Mouse (Mus musculus) B cell, adult 62 days (primary cell): ENCODE results near the gene Narf. TPM values are rescaled to one million over a fixed set of nuclear protein-coding genes. Genes with fewer than 3 reads are reported as not detected.

Source experiments
- total RNA-seq: library from RNA; stranded (reverse); gene quantifications from 4 replicates; pipeline ENCODE4 v1.2.4, GENCODE M21; 2023

Gene Narf
- 39.7 to 49.5 TPM (median 45.0 TPM) in 4 replicates for total RNA-seq

DNA sequence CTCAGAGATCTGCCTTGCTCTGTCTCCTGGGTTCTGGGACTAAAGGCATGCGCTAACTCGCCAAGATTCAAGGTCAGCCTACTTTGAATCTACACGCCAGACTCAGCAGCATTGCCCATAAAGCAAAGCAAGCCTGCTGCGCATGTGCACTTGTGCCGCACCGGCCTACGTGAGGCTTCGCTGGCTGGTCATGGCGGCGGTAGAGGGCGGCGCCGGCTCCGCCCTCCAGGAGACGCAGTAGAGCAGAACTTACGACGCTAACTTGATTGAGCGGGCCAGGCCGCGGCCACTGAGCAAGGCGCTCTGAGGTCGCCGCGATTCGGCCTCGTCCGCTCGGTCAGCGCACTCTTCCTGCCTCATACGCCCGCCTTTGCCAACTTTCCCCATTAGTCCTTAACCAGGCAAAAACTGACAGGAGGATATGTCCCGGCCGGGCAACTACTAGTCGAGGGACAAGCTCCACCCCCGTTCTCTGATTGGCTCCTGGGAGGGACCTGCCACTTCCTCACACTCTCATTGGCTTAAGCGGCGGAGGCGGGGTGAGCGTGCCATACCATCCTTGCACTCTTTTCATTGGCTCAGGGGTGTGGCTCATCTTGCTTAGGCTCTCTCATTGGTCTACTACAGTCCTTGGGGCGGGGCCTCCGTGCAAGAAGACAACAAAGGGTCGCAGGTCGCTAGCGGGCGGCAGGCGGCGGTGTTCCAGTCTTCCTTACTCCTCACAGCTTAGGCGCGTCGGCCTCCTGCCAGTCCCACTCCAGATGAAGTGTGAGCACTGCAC is at the start of gene Narf:
Gene Narf, plus strand, starts transcription at position 690 of the 781 bp plus-strand sequence.

DNA sequence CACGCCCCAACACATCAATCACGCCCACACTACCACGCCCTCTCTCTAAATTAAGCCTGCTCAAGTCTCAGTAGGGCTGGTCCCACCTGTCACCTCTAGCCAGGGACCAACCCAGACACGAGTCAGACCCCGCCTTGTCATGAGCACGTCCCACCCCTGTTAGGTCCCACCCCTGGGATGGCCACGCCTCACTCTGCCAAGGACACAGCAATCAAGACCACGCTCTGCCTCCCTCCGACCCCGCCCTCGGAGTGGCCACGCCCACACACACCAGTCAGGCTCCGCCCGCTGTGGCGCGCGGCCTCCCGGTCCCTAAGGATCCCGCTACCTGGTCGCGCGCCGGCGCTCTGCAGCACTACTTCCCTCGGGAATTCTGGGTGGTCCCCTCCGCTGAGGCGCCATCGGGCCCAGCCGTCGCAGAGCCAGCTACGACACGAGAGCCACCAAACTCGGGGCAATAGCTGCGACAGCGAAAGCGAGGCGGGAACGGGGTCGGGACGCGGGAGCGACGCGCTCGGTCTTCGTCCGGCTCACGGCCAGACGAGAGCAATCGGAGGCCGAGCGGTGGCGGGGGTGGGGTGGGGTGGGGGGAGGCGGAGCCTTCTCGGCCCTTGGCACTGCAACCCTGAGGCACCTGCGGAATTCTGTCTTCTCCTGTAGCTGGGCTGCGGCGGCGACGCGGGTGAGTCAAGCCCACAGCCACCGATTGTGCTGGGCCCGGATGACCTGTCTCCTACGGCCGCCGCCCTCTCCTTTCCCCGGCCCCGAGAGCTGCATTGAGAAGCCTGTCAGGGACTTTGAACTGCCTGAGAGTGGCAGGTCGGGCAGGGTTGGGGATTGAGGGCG is 32.7 kb upstream of the Narf start, which contains the start of the genes Hexdc and Ogfod3:
Gene Hexdc, plus strand, starts transcription at position 273 of the 846 bp plus-strand sequence.
Gene Ogfod3, minus strand, starts transcription at position 551 of the 846 bp plus-strand sequence.

DNA sequence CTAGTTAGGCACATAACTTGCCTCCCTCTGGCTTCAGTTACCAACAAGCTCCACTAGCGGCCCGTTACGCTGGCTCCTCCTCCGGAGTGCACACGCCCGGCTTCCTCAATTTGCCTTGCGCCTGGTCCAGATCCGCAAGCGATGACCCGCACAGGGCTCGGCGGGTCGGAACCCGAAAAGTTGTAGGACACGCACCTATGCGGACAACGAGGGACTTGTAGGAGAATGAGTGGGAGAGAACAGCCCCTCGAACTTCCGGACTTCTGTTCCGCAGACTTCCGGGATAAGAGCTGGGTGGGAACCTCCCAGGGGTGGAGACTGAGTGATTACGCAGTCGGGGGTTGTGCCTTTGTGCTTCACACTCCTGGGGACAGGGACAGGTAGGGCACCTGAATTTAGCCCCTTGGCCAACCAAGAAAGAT is 8.0 kb upstream of the Narf start, which contains the start of gene Cybc1:
Gene Cybc1, minus strand, starts transcription at position 305 of the 422 bp plus-strand sequence.

DNA sequence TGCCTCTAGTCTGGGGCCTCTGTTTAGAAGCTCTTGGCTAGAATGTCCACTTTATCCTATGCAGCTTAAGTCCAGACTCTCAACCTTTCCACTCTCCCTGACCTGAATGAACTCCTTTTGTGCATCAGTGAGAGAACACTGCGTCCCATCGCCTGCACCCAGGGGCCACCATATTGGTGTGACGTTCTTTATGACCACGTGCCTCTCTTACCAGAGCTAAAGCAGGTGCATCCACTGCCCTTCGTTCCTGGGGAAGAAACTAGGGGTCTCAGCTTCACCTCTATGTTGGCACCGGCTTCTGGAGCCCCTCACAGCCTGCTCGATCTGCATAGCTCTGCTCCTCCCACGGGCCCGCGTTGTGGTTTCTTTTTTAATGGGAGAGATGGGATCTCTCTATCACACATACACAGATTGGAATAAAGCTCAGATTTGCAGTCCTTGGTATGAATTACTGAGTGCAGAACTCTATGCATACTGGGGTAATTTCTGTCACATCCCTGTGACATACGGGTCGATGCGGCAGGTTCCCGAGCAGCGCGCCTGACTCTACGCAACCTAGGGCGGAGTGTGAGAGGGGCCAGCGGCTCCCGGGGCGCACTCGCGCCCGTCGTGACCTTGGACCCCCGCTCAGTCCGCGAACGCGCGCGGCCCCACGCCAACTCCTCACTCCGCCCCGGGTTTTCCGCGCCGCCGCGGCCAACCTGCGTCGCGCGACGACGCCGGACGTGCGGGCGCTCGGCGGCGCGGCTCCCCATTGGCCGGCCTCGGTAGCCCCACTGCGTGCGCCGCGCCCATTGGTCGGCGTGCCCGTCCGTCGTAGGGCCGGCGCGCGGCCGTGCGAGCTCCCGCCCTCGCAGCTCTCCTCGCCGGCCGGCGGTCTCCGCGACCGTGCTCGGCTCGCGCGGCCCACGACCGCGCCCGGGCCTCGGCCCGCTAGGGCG is 22.4 kb downstream of the Narf start, which contains the start of gene Foxk2:
Gene Foxk2, plus strand, starts transcription at position 831 of the 941 bp plus-strand sequence.

Other genes with a start within 250 kb of the Narf start
- gene Csnk1d, start 245.9 kb upstream of the Narf start, total RNA-seq = 132 to 152 TPM (median 140 TPM) in 4 replicates
- 5.7 to 8.3 TPM (median 7.3 TPM) in 4 replicates for gene Cd7, start 197.8 kb upstream of the Narf start, total RNA-seq
- gene Sectm1b, start 173.7 kb upstream of the Narf start, total RNA-seq = not detected in 4 replicates
- gene Sectm1a, start 156.0 kb upstream of the Narf start, total RNA-seq = not detected in 4 replicates
- gene Tex19.2, start 118.6 kb upstream of the Narf start, total RNA-seq = not detected in 4 replicates
- gene Tex19.1, start 91.1 kb upstream of the Narf start, total RNA-seq = not detected in 4 replicates
- gene Uts2r, start 77.0 kb upstream of the Narf start, total RNA-seq = not detected in 4 replicates
- 14.1 to 17.5 TPM (median 15.9 TPM) in 4 replicates for gene Hexdc, start 32.8 kb upstream of the Narf start, total RNA-seq
- 8.8 to 11.3 TPM (median 9.1 TPM) in 4 replicates for gene Ogfod3, start 32.5 kb upstream of the Narf start, total RNA-seq
- gene Cybc1, start 7.9 kb upstream of the Narf start, total RNA-seq = 95.7 to 109 TPM (median 107 TPM) in 4 replicates
- 37.7 to 47.8 TPM (median 40.8 TPM) in 4 replicates for gene Foxk2, start 22.7 kb downstream of the Narf start, total RNA-seq
- gene Wdr45b, start 117.2 kb downstream of the Narf start, total RNA-seq = 51.8 to 67.6 TPM (median 56.9 TPM) in 4 replicates
- not detected in 4 replicates for gene Rab40b, start 151.0 kb downstream of the Narf start, total RNA-seq
- gene Fn3krp, start 184.1 kb downstream of the Narf start, total RNA-seq = 5.4 to 7.2 TPM (median 5.8 TPM) in 4 replicates
- gene Fn3k, start 197.7 kb downstream of the Narf start, total RNA-seq = 0.15 to 0.72 TPM in 2 of 4 replicates, not detected in the others
- gene Tbcd, start 214.7 kb downstream of the Narf start, total RNA-seq = 33.2 to 39.0 TPM (median 36.7 TPM) in 4 replicates